ENCODE assay signal across 8 mouse cellular contexts in the genomic region with DNA sequence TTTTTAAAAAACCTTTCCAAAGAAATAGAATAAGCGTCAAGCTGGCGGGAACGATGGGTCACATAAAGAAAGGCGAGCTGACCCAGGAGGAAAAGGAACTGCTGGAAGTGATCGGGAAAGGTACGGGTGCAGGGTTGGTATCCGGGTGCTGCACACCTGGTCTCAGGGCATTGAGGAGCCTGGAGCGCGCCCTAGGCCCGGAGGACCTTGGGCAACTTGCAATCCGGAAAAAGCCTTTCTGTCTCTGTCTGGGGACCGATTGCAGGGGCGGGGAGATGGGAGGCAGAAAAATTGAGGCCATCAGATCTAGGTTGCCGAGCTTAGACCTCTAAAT. TPM values are rescaled to one million over a fixed set of nuclear protein-coding genes. Genes with fewer than 3 reads are reported as not detected.
DNase-seq lines count a peak whose midpoint lies in the region; ATAC-seq and TF ChIP-seq lines count a peak whose summit lies in the region.

No protein-coding gene starts in this region.

- no peaks in the 10 kb centered on the region for H3K27me3 ChIP-seq in kidney, embryonic 15.5 days
- no peaks in the 10 kb centered on the region for H3K27me3 ChIP-seq in hindbrain, embryonic 12.5 days
- H3K27me3 ChIP-seq in megakaryocyte, embryonic 14.5 days (replicated peaks) = no peaks in the 10 kb centered on the region

- TF ChIP-seq CTCF in bone marrow macrophage, adult 2 months (IDR thresholded peaks at IDR 0.05; ENCODE audit: low read depth, low read length) = no peak

- WGBS in kidney, embryonic 15.5 days = under 1% methylated on average over 14 of the region's 14 CpGs
- under 1% methylated on average over 14 of the region's 14 CpGs for WGBS in hindbrain, embryonic 12.5 days

- H3K9ac ChIP-seq in kidney, embryonic 15.5 days = peak overlapping the region; percentile 68
- peak overlapping the region; percentile 91 for H3K9ac ChIP-seq in hindbrain, embryonic 12.5 days

- DNase-seq in kidney, postnatal 14 days = no peak
- DNase-seq in B cell, adult 2 months = no peak
- no peak for DNase-seq in cerebellum, postnatal 36 days
- DNase-seq in ovary, adult 18-20 months (ENCODE audit: low spot score) = no peak

- no peak for TF ChIP-seq POLR2A in bone marrow macrophage, adult 2 months (IDR thresholded peaks at IDR 0.05; ENCODE audit: borderline replicate concordance, low read depth, low read length)

- H3K27ac ChIP-seq in kidney, embryonic 15.5 days = peak overlapping the region; percentile 95
- peak overlapping the region; percentile 82 for H3K27ac ChIP-seq in bone marrow macrophage, adult 2 months (ENCODE audit: insufficient read depth, low read depth, low read length)
- H3K27ac ChIP-seq in hindbrain, embryonic 12.5 days = peak overlapping the region; percentile 92

- peak overlapping the region; percentile 77 for H3K4me2 ChIP-seq in kidney, embryonic 15.5 days
- H3K4me2 ChIP-seq in hindbrain, embryonic 12.5 days (replicated peaks) = peak overlapping the region; percentile 70

- peak overlapping the region; percentile 97 for H3K4me3 ChIP-seq in kidney, embryonic 15.5 days (replicated peaks)
- H3K4me3 ChIP-seq in bone marrow macrophage, adult 2 months (ENCODE audit: insufficient read depth, low read length) = peak overlapping the region; percentile 81
- peak overlapping the region; percentile 91 for H3K4me3 ChIP-seq in hindbrain, embryonic 12.5 days
- peak overlapping the region; percentile 98 for H3K4me3 ChIP-seq in megakaryocyte, embryonic 14.5 days (replicated peaks)

- no peaks in the 10 kb centered on the region for H3K36me3 ChIP-seq in kidney, embryonic 15.5 days
- no peaks in the 10 kb centered on the region for H3K36me3 ChIP-seq in hindbrain, embryonic 12.5 days
- H3K36me3 ChIP-seq in megakaryocyte, embryonic 14.5 days (replicated peaks; ENCODE audit: low read length) = peaks cover 21% of the 10 kb centered on the region

- no peaks in the 10 kb centered on the region for H3K9me3 ChIP-seq in kidney, embryonic 15.5 days (replicated peaks)
- no peaks in the 10 kb centered on the region for H3K9me3 ChIP-seq in hindbrain, embryonic 12.5 days (replicated peaks)
- H3K9me3 ChIP-seq in megakaryocyte, embryonic 14.5 days = no peaks in the 10 kb centered on the region

- H3K4me1 ChIP-seq in kidney, embryonic 15.5 days = peaks cover 29% of the 10 kb centered on the region
- peaks cover 22% of the 10 kb centered on the region for H3K4me1 ChIP-seq in bone marrow macrophage, adult 2 months (ENCODE audit: control insufficient read depth, insufficient read depth, low read length)
- peaks cover 22% of the 10 kb centered on the region for H3K4me1 ChIP-seq in hindbrain, embryonic 12.5 days
- peaks cover 41% of the 10 kb centered on the region for H3K4me1 ChIP-seq in megakaryocyte, embryonic 14.5 days

- peak; percentile 64 for ATAC-seq in kidney, embryonic 15.5 days (replicated peaks; ENCODE audit: low FRiP score)
- ATAC-seq in hindbrain, embryonic 12.5 days (ENCODE audit: low FRiP score) = peak; percentile 54

RNA-seq across cellular contexts. Expression of a gene that starts 0.4 kb away (rescaled TPM):
- polyA plus RNA-seq in kidney, embryonic 15.5 days (2015; fragmentation: Nextera tagmentation; extraction: Ambion mirVana) = 36.3 and 36.9 TPM in 2 replicates
- polyA plus RNA-seq in bone marrow macrophage, adult 2 months (2012; ENCODE audit: insufficient read depth, insufficient read length, missing spikeins) = 15.1 and 17.2 TPM in 2 replicates
- 34.5 and 38.4 TPM in 2 replicates for polyA plus RNA-seq in hindbrain, embryonic 12.5 days (2016; fragmentation: Nextera tagmentation; extraction: Ambion mirVana)
- polyA plus RNA-seq in megakaryocyte, embryonic 14.5 days (2012; ENCODE audit: insufficient read depth, low replicate concordance) = 3.7 TPM in 1 of 2 replicates, not detected in the other

RNA-seq across cellular contexts. Expression of a gene that starts 0.6 kb away (rescaled TPM):
- polyA plus RNA-seq in kidney, embryonic 15.5 days (2015; fragmentation: Nextera tagmentation; extraction: Ambion mirVana) = 221 and 225 TPM in 2 replicates
- polyA plus RNA-seq in bone marrow macrophage, adult 2 months (2012; ENCODE audit: insufficient read depth, insufficient read length, missing spikeins) = 6.3 and 7.3 TPM in 2 replicates
- 314 and 322 TPM in 2 replicates for polyA plus RNA-seq in hindbrain, embryonic 12.5 days (2016; fragmentation: Nextera tagmentation; extraction: Ambion mirVana)
- 1.5 and 10.3 TPM in 2 replicates for polyA plus RNA-seq in megakaryocyte, embryonic 14.5 days (2012; ENCODE audit: insufficient read depth, low replicate concordance)

Comparison
In these comparisons a context has a peak if more than half of its experiments do, and no peak if none do; other contexts are left out.
1. RNA of a gene that starts 0.6 kb away (polyA plus RNA-seq): 314 to 322 TPM in hindbrain, embryonic 12.5 days and 221 to 225 TPM in kidney, embryonic 15.5 days; 1.5 to 10.3 TPM in megakaryocyte, embryonic 14.5 days and 6.3 to 7.3 TPM in bone marrow macrophage, adult 2 months; every median in the first group is over 10 times any median in the second.
2. Peak in every context shown above with its lines, with median percentiles within 50 percentile points of each other: H3K27ac ChIP-seq and H3K4me3 ChIP-seq.